Mouse (Mus musculus) CH12.LX (cell line): ENCODE data around the gene Taf8. TPM values are rescaled to one million over a fixed set of nuclear protein-coding genes. Genes with fewer than 3 reads are reported as not detected.

Experiments
- DNase-seq: peaks from one replicate; pipeline ENCODE4 v3.0.0-alpha.2; 2013; ENCODE audit errors: extremely low read depth
- H3K27ac ChIP-seq: 2 replicates; pipeline ENCODE4 v1.5.1; 2012; ENCODE audit warnings: low read depth, mild to moderate bottlenecking, control low read depth, moderate library complexity; ENCODE audit not compliant: insufficient read depth
- H3K27me3 ChIP-seq: replicated peaks from 2 replicates; pipeline ENCODE3; 2012; ENCODE audit warnings: inconsistent platforms
- H3K36me3 ChIP-seq, 2 experiments: replicated peaks in 1 of 2; 2 replicates each; pipeline versions ENCODE3 to v1.6.1; 2012; ENCODE audit warnings: inconsistent platforms in 1 of 2, low read length in 1 of 2, mild to moderate bottlenecking in 1 of 2, mixed read lengths in 1 of 2, moderate library complexity in 1 of 2; ENCODE audit not compliant: control insufficient read depth in 1 of 2, insufficient read depth in 1 of 2
- H3K4me1 ChIP-seq, 2 experiments: 2 replicates each; pipeline ENCODE4 v1.6.1; 2012; ENCODE audit warnings: inconsistent platforms in 1 of 2, moderate library complexity in 1 of 2; ENCODE audit not compliant: insufficient read depth in 2 of 2, control insufficient read depth in 1 of 2
- H3K4me2 ChIP-seq: 2 replicates; pipeline ENCODE4 v1.6.1; 2012; ENCODE audit warnings: low read depth, mild to moderate bottlenecking, control low read depth; ENCODE audit not compliant: poor library complexity, insufficient read depth, severe bottlenecking
- H3K4me3 ChIP-seq, 3 experiments: fragments of 150-350 bp in 1 of 3; sonication (generic) in 1 of 3; replicated peaks in 1 of 3; 2 replicates each; pipeline versions ENCODE3 to v1.5.1; 2011 to 2012; ENCODE audit warnings: low read depth in 2 of 3, low read length in 2 of 3, mild to moderate bottlenecking in 2 of 3, moderate library complexity in 2 of 3, control low read depth in 1 of 3, improper control_type of control experiment in 1 of 3, inconsistent platforms in 1 of 3, mixed read lengths in 1 of 3; ENCODE audit not compliant: poor library complexity in 1 of 3
- H3K79me2 ChIP-seq: replicated peaks from 2 replicates; pipeline ENCODE4 v1.6.1; 2012; ENCODE audit warnings: mild to moderate bottlenecking, moderate library complexity; ENCODE audit not compliant: control insufficient read depth, poor library complexity, insufficient read depth, severe bottlenecking; ENCODE audit errors: extremely low read depth
- H3K9ac ChIP-seq: 2 replicates; pipeline ENCODE4 v1.6.1; 2012; ENCODE audit warnings: low read depth, mild to moderate bottlenecking, control low read depth, moderate library complexity; ENCODE audit not compliant: insufficient read depth
- H3K9me3 ChIP-seq: replicated peaks from 2 replicates; pipeline ENCODE3; 2012; ENCODE audit warnings: low read length, inconsistent platforms, mixed read lengths
- BHLHE40 ChIP-seq: IDR thresholded peaks from 2 replicates; pipeline ENCODE4 v1.6.1; 2011; ENCODE audit warnings: mild to moderate bottlenecking, low read depth, low read length, improper control_type of control experiment
- CHD2 ChIP-seq: IDR thresholded peaks from 2 replicates; pipeline ENCODE4 v1.6.1; 2011; ENCODE audit warnings: low read length, improper control_type of control experiment
- ELF1 ChIP-seq: IDR thresholded peaks from 2 replicates; pipeline ENCODE4 v1.6.1; 2014; ENCODE audit warnings: low read depth, mild to moderate bottlenecking, inconsistent platforms, low read length, improper control_type of control experiment
- GABPA ChIP-seq: IDR thresholded peaks from 2 replicates; pipeline ENCODE4 v1.6.1; 2012; ENCODE audit warnings: low read depth, low read length, improper control_type of control experiment, inconsistent platforms; ENCODE audit not compliant: insufficient replicate concordance
- HCFC1 ChIP-seq: IDR thresholded peaks from 2 replicates; pipeline ENCODE4 v1.6.1; 2012; ENCODE audit warnings: low read depth, mild to moderate bottlenecking, inconsistent platforms, low read length, improper control_type of control experiment
- MAX ChIP-seq: IDR thresholded peaks from 2 replicates; pipeline ENCODE4 v1.6.1; 2011; ENCODE audit warnings: low read length, improper control_type of control experiment
- NRF1 ChIP-seq: IDR thresholded peaks from 2 replicates; pipeline ENCODE4 v1.6.1; 2014; ENCODE audit warnings: low read depth, mild to moderate bottlenecking, inconsistent platforms, low read length, improper control_type of control experiment, moderate library complexity
- RCOR1 ChIP-seq: conservative IDR thresholded peaks from 2 replicates; pipeline ENCODE4 v1.6.1; 2012; ENCODE audit warnings: low read depth, mild to moderate bottlenecking, inconsistent platforms, low read length, improper control_type of control experiment
- TBP ChIP-seq: conservative IDR thresholded peaks from 2 replicates; pipeline ENCODE4 v1.6.1; 2011; ENCODE audit warnings: low read depth, low read length, improper control_type of control experiment
- ZC3H11A ChIP-seq: IDR thresholded peaks from 2 replicates; pipeline ENCODE4 v1.6.1; 2012; ENCODE audit warnings: low read depth, mild to moderate bottlenecking, inconsistent platforms, low read length, improper control_type of control experiment
- ZKSCAN1 ChIP-seq: IDR thresholded peaks from 2 replicates; pipeline ENCODE4 v1.6.1; 2012; ENCODE audit warnings: low read depth, inconsistent platforms, low read length, improper control_type of control experiment, borderline replicate concordance
- ZMIZ1 ChIP-seq: IDR thresholded peaks from 2 replicates; pipeline ENCODE4 v1.6.1; 2012; ENCODE audit warnings: low read depth, mild to moderate bottlenecking, inconsistent platforms, low read length, improper control_type of control experiment
- dilution Hi-C: fragments of 300-500 bp; cut with MboI; formaldehyde crosslinking; loops from 2 replicates; pipeline ENCODE4 v1.14.3; 2020; ENCODE audit warnings: low sequenced_read_pairs; ENCODE audit not compliant: extremely low pct_unique_long_range_greater_than_20kb, extremely low pct_ligation_motif_present
- in situ Hi-C: fragments of 300-500 bp; cut with MboI; formaldehyde crosslinking; loops from 3 replicates; pipeline ENCODE4 v1.14.3; 2019; ENCODE audit warnings: low sequenced_read_pairs, low pct_ligation_motif_present, low pct_unique_long_range_greater_than_20kb, mixed read lengths
- polyA plus RNA-seq: library from polyadenylated mRNA; unstranded; fragments of >175 nt; gene quantifications from 2 replicates; pipeline ENCODE4 v1.2.1, GENCODE M21; 2012; ENCODE audit warnings: low read depth; ENCODE audit not compliant: insufficient read length
- total RNA-seq, 2 experiments: library from RNA; depleted of rRNA; stranded (reverse); fragments of 300-350 nt in 1 of 2; fragments of >200 nt in 1 of 2; gene quantifications; 2 replicates each; pipeline ENCODE4 v1.2.3; 2012 to 2014

Gene Taf8
- total and polyA plus RNA-seq, 3 experiments: 16.9 to 18.0 (median 17.0) TPM

GRCm38 (mm10) chr17:47442271-47442670, 59.8 kb downstream of the Taf8 start:
- no peaks in the 10 kb centered on the region for H3K79me2 ChIP-seq
- no peak overlapping the region for H3K4me2 ChIP-seq
- H3K27me3 ChIP-seq: no peaks in the 10 kb centered on the region
- TF ChIP-seq RCOR1: no peak
- no peak for TF ChIP-seq MAX
- peaks cover under 1% of the 10 kb centered on the region for H3K9me3 ChIP-seq
- in situ Hi-C loops (no loop called here), dilution Hi-C loops (no loop called here)
- no peak overlapping the region for H3K27ac ChIP-seq
- DNase-seq: no peak
- H3K4me1 ChIP-seq: peaks cover 4 to 45% of the 10 kb centered on the region in 2 experiments
- no peaks in the 10 kb centered on the region for H3K36me3 ChIP-seq
- H3K4me3 ChIP-seq: no peak overlapping the region
- H3K9ac ChIP-seq: no peak overlapping the region

GRCm38 (mm10) chr17:47441296-47442051, 60.6 kb downstream of the Taf8 start:
- Histone ChIP-seq H3K27ac (no peak overlapping the region), H3K4me1 (peaks cover 4 to 45% of the 10 kb centered on the region in 2 experiments), H3K79me2 (no peaks in the 10 kb centered on the region), H3K4me3 (no peak overlapping the region), H3K27me3 (no peaks in the 10 kb centered on the region), H3K9ac (no peak overlapping the region), H3K36me3 (no peaks in the 10 kb centered on the region), H3K9me3 (peaks cover 8% of the 10 kb centered on the region), H3K4me2 (no peak overlapping the region)
- in situ Hi-C loops: no loop called here
- no peak for DNase-seq
- dilution Hi-C loops: no loop called here
- TF ChIP-seq ZKSCAN1: no peak
- no peak for TF ChIP-seq ZMIZ1
- TF ChIP-seq ELF1: no peak
- no peak for TF ChIP-seq BHLHE40
- no peak for TF ChIP-seq CHD2
- no peak for TF ChIP-seq GABPA
- no peak for TF ChIP-seq NRF1
- TF ChIP-seq ZC3H11A: no peak

- Histone ChIP-seq H3K36me3 (no peaks in the 10 kb centered on the region), H3K9ac (no peak overlapping the region), H3K4me3 (no peak overlapping the region), H3K4me1 (peaks cover 4 to 41% of the 10 kb centered on the region in 2 experiments), H3K27ac (no peak overlapping the region), H3K79me2 (no peaks in the 10 kb centered on the region), H3K4me2 (no peak overlapping the region), H3K27me3 (no peaks in the 10 kb centered on the region), H3K9me3 (peaks cover 8% of the 10 kb centered on the region)
- no peak for DNase-seq
- dilution Hi-C loops: no loop called here
- in situ Hi-C loops: no loop called here
- TF ChIP-seq TBP (no peak), HCFC1 (no peak)
Measured at GRCm38 (mm10) chr17:47440359-47440890, 61.7 kb downstream of the Taf8 start.
